Mouse (Mus musculus): Measurements from ENCODE around the gene Prdx5.

- TF ChIP-seq MAFK (IDR thresholded peaks at IDR 0.05; ENCODE audit: insufficient read depth, low read depth, low read length) (no peak), HCFC1 (IDR thresholded peaks at IDR 0.05; ENCODE audit: borderline replicate concordance, insufficient read depth, low read length) (no peak), ZNF384 (IDR thresholded peaks at IDR 0.05; ENCODE audit: low read depth, low read length) (no peak), ZC3H11A (IDR thresholded peaks at IDR 0.05; ENCODE audit: borderline replicate concordance, low read depth, low read length) (no peak)
These were observed 9.5 kb upstream of the Prdx5 start for GRCm38 (mm10) chr19:6919431-6919830.
